Mouse (Mus musculus): ENCODE results near the gene Lrrc23.
"Not testable (repeated sequence)": the region's sequence is repeated elsewhere in the genome, so short reads cannot be mapped to it uniquely, and the experiment has no call there.

The Lrrc23 gene

DNA sequence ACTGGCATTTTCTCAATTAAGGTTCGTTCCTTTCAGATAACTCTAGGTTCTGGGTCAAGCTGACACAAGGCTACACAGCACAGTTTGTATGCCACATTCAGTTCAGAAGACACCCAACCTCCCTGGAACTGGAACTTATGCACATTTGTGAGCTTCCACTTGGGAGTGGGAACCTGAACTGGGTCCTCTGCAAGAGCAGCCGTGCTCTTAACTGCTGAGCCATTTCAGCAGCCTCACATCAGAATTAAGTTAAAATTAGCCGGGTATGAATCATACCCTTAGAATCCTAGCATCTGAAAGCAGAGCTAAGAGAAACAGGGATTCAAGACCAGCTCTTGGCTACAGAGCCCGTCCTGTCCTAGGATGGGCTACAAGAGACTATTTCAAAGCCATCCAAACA lies 27.8 kb upstream of the Lrrc23 start:
- DNase-seq: no peak

DNA sequence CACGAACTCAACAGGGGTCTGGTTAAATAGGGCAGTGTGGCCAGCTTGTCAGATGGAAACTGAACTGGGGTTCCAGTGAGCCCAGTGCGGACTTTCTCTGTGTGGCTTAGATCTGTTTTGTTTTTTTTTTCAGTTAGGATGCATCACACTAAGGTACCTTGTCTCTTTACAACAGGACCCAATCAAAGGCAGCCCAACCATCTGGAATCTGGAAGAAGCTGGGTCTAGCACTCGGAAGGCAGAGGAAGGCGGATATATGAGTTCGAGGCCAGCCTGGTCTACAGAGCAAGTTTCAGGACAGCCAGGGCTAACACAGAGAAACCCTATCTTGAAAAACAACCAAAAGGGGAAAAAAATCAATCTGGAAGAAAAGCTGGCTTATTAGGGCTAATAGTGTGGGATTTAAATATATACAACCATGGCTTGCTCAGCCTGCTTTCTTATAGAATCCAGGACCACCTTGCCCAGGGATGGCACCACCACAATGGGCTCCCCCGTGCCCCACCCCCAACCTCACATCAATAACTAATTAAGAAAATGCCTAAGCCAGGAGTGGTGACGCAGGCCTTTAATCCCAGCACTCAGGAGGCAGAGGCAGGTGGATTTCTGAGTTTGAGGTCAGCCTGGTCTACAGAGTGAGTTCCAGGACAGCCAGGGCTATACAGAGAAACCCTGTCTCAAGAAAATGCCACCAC lies 27.1 kb upstream of the Lrrc23 start:
- DNase-seq: no peak

DNA sequence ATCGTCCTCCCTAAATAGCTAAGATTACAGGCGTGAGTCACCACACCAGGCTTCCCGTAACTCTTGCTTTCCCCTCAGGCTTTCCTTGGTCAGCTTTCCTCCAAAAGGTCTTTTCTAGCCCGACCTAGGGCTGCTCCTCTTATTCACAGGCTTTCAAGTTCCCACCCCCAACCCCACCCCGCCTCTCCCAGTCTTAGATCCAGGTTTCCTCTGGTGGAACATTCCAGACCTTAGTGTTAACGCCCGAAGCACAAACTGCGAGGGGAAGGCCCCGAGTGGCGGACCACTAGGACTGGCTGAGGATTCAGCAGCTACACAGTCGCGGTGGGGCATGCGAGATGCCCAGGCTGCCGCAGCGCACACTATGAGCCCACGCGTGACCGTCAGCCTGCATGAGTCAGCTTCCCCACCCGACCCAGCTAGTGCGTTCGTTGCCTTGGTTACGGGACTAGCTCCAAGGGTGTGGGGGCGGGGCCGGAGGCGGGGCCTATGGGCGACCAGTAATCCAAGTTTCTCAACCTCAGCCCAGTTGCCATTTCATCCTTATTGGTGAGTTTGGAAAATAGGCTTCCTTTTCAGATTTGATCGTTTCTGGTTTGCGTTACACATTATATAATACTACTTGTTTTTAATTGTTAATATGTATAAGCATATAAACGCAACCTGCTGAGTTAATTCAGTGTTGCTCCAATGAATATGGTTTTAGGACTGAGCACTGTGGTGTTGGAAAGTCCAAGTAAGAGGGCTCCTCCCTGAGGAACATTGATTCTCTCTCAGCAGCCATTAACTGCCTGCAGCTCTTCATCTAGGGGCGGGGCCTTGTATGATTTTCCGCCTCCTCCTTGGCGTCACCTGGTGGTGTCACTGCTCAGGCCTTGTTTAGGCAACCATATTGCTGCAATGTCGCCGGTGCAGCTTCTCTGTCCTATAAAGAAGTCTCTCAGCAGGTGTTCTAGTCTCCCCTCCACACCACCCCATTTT lies 26.1 kb upstream of the Lrrc23 start:
- DNase-seq: peak; percentile 93

DNA sequence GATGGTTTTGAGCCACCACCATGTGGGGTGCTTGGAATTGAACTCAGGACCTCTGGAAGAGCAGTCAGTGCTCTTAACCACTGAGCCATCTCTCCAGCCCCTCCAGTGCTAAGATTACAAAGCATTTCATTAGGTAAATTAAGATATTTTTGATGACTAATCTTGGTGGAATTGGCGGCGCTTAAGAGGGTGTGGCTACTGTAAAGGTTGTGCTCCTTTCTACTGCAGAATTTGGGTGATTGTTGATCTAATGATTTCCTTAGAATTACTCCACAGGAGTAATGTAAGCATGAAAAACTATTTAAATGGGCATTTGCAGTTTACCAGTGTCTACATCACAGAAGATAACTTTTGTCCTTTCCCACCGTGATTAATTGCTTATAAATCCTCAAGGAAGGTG lies 24.8 kb upstream of the Lrrc23 start:
- no peak for DNase-seq

DNA sequence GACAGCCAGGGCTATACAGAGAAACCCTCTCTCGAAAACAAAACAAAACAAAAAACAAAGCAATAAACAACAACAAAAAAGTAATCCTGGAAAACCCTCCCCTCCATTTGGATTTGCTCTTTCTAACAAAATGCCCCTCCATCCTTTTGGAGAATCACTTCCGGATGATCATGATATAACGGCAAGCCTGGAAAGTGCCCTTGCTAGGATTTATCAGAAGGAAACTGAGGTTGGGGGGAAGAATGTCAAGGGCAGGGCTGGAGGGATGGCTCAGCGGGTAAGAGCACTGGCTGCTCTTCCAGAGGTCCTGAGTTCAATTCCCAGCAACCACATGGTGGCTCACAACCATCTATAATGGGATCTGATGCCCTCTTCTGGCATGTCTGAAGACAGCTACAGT lies 24.2 kb upstream of the Lrrc23 start:
- DNase-seq: not testable (repeated sequence)

DNA sequence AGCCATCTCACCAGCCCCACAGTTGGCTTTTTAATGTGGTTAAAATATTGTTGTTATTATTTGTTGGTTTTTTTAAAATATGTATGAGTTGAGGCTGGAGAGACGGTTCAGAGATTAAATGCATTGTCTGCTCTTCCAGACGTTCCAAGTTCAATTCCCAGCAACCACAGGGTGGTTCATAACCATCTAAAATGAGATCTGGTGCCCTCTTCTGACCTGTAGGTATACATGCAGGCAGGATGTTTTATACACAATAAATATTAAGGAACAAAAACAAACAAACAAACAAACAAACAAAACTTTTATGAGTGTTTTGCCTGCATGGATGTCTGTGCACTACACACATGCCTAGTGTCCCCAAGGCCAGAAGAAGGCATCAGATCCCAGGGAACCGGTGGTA lies 23.5 kb upstream of the Lrrc23 start:
- no peak for DNase-seq

DNA sequence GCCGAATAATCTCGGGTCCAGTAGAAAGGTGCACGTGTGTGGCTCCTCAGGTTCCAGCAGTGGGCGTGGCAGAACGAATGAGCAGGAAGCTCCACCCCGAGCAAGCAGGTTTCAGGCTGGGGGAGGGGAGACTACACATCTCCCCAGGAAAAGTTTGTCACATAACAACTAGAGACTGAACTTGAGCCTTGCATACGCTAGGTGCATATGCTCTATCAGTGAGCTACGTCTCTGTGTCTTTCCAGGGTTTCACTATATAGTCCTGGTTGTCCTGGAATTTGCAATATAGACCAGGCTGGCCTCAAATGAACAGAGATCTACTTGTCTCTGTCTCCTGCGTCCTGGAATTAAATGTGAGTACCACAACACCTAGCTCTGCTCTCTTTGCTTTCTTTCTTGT lies 22.9 kb upstream of the Lrrc23 start:
- not testable (repeated sequence) for DNase-seq

DNA sequence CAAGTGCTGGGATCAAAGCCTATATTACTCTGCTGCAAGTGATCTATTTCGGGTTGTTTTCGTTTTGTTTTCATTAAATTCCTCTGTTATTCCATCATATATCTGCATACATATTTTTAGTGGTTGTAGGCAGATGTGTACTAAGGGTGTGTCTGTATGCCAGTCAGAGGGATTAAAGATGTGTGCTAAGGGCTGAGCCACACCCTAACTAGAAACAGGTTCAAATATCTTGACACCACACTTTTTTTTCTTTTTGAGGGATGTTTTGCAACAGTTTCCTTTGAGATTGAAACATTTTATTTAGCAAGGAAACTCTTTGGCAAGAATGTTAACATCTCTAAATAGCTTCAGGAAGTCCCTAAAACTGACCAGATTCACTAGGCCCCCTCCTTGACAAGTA lies 16.7 kb upstream of the Lrrc23 start:
- DNase-seq: no peak

DNA sequence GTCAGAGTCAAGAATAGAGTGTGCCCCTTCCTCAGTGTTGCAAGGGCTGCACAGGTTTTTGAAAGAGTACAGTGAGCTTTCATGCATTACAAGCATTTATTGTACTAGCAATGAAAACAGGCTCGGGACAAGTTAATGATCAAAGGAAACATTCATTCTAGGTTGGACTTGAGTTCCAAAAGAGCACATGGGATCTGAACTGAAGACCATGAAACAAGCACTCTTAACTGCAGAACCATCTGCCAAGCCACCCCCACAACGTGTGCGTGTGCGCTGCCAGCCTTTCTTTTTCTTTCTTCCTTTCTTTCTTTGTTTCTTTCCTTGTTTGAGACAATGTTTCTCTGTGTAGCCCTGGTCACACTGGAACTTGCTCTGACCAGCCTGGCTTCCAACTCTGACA lies 16.3 kb upstream of the Lrrc23 start:
- DNase-seq: no peak

DNA sequence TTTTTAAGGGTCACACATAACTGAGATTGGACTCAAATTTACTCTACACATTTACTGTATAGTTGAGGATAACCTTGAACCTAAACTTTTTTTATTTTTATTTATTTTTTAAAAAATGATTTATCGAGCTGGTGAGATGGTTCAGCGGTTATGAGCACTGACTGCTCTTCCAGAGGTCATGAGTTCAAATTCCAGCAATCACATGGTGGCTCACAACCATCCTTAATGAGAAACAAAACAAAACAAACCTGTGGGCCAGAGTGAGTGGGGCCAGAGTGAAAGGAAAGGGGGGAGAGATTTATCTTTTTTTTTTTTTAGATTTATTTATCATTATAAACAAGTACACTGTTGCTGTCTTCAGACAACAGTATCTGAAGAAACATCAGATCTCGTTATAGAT lies 12.4 kb upstream of the Lrrc23 start:
- DNase-seq: no peak

DNA sequence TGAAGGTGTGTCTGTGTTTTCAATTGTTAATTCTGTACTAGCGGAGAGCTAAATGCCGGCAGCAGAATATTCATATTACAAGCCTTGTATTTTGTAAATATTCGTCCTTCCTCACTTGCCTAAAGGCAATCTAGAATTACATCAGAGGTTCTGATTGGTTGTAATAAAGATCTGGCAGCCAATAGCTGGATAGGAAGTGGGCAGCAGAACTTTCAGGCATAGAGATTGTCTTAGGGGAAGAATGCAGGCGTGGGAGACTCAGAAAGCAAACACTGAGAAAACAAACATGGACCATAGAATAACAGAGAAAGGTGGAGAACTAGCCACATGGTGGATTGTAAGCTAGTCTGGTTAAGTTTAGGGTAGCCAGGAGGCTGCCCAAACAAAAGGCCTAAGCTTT lies 10.6 kb upstream of the Lrrc23 start:
- no peak for DNase-seq

DNA sequence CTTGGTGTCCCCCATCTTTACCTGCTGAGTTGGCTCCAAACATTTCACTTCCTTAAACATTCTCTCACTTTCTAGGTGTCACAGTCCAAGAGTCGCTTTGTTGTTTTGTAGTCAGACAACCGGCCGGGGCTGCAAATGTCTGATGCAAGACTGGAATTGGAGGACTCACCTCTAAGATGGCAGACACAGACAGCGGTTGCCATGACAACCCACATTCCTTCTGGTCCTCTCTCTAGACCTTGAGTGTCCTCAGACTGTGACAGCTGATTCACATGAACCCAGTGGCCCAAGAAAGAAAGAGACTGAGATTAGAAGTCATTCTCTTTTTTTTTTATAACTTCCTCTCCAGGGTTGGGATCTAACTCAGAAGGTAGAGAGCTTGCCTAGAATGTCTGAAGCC lies 10.0 kb upstream of the Lrrc23 start:
- DNase-seq: no peak

DNA sequence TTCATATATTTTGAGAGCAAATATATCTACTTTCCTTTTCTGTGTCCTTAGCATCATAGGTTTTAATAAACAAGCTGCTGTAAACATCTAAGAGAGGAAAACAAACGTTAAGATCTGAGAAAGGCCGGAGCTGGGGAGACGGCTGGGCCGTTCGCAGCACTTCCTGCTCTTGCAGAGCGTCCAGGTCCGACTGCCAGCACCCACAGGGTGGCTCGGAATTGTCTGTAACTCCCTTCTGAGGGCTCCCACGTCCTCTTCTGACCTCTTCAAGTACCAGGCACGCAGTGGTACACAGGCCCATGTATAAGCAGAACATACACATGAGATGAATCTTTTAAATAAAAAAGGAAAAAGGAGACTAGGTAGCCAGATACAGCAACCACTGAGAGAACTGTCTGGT lies 8.2 kb upstream of the Lrrc23 start:
- no peak for DNase-seq

DNA sequence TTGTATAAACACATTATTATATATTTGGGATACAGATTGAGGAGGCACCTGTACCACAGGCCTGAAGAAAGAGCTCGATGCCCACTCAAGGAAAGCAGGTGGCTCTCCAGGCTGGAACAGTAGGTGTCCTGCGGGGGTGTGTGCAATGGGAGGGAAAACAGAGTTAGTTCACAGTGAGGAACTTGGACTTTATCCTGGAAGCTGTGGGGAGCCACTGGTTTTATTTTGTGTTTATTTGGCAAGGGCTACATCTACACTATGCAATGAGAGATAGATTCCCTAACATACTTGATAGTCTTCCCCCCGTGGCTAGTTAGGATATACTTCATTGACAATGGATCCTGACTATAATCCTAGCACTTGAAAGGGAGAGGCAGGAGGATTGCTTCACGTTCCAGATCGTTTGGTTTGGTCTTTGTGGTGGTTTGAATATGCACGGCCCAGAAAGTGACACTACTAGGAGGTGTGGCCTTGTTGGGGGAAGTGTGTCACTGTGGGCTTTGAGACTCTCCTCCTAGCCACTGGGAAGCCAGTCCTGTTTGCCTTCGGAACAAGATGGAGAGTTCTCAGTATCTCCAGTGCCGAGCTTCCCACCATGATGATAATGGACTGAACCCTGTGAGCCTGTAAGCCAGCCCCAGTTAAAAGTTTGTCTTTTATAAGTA lies 7.4 kb upstream of the Lrrc23 start:
- peak; percentile 95 for DNase-seq

DNA sequence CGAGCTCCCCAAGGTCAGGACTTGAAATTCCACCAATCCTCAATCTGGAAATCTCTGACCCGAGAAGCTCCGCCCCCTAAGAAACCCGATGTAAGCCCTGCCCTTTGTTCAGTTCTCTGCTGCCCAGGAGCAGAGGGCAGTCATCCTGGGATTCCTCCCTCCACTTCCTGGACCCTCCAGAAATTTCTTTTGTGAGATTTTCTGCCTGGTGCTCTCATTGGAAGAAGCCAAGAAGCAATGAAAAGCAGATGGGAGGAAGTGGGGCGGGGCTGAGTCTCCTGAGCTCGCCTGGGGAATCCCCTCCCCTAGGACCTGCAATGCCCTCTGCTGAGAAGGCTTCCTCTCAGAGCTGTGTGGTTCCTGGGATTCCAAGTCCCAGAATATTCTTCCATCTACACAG lies 2.9 kb upstream of the Lrrc23 start:
- DNase-seq: no peak

DNA sequence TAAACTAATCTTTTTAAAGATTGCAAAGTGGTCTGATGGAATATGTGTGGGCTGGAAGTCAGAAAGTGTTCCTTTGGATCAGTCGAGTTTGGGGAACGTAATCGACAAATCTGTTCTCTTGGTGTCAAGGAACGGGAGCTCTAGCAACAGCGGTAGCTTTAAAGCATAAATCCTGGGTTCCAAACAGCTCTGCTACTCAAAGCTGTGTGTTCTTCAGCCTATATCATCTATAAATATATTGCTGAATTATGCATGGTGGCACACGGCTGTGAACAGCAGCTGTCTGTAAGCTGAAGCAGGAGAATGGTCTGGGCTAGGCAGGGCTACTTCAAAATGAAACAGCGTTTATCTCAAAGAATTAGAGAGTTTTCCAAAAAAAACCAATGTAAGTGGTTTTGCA lies 1.4 kb upstream of the Lrrc23 start:
- DNase-seq: no peak

DNA sequence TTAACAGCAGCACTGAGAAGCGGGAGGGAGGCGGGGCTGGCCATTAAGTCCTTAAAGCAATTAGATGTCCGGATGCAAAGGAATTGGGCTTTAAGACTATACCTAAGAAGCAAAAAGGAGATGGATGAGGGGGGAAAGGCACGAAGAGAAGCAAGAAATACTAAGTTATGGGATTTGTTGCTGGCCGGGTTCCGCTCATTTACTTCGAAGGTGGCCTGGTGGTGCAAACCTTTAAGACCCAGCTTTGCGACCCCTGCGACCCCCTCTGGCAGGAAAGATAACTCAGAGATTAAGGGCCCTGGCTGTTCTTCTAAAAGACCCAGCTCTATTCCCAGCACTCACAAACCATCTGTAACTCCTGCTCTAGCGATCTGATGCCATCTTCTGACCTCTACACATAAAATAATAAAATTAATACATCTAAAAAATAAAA lies 473 bp upstream of the Lrrc23 start:
- no peak for DNase-seq

DNA sequence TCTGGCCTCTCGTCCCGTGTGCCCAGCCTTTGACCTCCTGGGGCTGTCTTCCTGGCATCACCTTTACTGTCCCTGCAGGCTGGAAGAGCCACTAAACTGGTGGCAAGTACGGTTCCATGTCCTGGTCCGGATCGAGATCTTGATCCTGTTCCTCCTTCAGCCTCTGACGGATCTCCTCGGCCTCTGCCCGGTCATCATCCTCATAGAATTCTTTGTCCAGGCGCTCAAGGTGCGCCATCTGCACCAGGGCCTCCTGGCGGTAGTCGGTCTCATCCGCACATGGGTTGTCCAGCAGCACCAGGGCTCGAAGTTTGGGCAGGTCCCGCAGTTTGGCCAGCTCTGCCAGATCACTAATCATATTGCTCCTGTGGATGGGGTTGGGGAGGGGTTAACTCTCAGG lies 9.0 kb downstream of the Lrrc23 start:
- no peak for DNase-seq

DNA sequence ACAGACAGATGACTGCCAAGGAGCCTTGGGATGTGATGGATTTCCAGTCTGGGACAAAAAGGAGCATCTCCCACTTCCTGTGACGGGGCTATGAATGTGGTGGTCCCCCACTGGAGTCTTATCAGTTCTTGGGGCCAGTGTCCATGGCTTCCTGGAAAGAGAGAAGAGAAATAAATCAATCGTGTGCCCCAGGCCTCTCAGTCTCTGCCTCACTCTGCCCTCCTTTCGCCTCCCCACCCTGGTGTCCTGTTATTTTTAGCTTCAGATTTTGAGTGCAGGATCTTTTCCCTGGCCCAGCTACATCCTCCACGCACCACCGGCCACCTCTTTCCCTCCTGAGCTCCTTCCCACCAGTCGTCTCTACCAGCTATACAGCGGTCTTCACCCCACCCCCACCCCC lies 9.5 kb downstream of the Lrrc23 start:
- no peak for DNase-seq

DNA sequence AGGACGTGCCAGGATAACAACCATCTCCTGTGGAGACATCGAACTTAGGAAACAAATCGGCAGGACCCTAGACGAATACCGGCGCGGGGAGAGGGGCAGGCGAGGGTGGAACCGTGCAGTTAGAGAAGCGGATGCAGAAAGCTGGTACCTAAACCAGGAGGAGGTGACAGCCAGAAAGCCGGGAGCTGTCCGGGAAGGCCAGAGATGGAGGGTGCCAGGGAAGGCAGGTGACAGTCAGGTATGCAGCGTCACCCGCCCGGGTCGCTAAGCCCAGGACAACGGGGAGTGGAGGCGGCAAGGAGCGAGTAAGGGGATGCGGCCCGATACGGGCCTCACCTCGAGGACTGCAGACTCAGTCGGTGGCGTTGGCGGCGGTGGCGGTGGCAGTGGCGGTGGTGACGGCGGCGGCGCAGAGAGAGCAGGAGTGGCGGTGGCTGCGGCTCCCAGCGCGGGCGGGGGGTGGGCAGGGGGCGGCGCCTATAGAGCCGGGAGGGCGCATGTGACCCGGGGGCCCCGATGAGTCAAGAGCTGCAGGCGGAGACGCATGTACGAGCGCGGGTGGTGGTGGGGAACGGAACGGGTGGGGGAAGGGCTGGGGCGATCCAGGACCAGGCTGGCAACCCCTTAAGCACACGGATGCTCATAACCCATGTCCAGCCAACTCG lies 10.3 kb downstream of the Lrrc23 start, which contains the start of gene Eno2:
Eno2 (minus strand) TSS at position 573 of the 665 bp plus-strand sequence.
- peak; percentile 79 for DNase-seq

DNA sequence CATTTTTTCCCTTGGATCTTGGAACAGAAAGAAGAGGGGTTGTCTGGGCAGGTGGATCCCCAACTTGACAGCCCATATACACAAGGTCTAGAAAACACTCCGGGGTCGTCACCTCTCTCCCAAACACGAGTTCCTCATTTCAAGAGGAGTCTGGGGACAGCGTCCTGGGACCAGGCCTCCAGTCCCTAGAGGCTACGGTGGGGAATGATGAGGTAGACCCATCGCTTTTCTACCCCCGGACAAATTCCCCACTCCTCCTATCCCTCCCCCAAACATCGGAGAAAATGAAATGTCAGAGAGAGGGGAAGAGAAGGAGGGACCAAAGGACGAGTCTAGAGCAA lies 10.9 kb downstream of the Lrrc23 start:
- no peak for DNase-seq

DNA sequence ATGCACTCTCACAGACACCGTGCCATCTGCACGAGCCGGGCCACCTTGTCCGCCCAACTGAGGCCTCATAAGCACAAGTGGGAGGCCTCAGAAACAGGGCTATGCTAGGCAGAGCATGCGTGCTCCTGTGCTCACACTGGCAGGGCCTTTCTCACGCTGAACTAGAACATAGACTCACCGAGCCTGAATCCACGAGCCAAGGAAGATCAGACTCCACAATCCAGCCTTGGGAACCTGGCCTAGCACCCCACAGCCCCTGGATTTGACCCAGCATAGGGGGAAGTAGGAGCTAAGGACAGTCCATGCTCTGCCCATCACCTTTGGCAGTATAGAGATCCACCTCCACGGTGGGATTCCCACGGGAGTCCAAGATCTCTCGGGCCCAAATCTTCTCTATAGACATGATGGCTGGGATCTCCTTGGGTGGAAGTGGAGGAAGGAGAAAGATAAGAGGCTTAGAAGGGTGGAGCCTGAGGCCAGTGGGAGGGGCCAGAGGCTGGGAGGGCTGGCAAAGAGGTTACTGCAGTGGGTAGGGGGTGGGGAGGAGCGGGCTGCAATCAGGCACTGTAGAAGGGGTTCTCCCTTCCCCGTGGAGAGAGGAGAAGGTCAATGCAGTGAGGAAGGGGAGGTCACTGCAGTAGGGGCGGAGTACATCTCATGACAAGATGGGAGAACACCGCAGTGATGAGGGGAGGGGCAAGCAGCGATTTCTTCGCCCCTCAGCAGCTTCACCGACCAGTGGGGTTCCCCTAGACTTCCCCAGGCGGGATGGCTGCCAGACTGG lies 11.4 kb downstream of the Lrrc23 start:
- peak; percentile 82 for DNase-seq

Data from cerebellum, adult 9-10 months (tissue).